Mouse (Mus musculus) kidney, postnatal 0 days (tissue): Measurements from ENCODE around the gene Sval2. TPM values are rescaled to one million over a fixed set of nuclear protein-coding genes. Genes with fewer than 3 reads are reported as not detected.

Source experiments
- ATAC-seq: fragments of 200-750 bp; cut with Nextera tagmentation; replicated peaks from 2 replicates; pipeline ENCODE4 v1.8.0; 2017; ENCODE audit warnings: low read depth, moderate number of reproducible peaks, moderate TSS enrichment, moderate library complexity; ENCODE audit not compliant: low FRiP score
- DNase-seq: peaks from one replicate; pipeline ENCODE4 v3.0.0-alpha.2; 2016; ENCODE audit warnings: low spot score
- H3K27ac ChIP-seq: fragments of 300-500 bp; sonication (generic); 2 replicates; pipeline ENCODE4 v1.5.1; 2014; ENCODE audit warnings: mild to moderate bottlenecking
- H3K27me3 ChIP-seq: fragments of 300-500 bp; sonication (generic); 2 replicates; pipeline ENCODE4 v1.6.1; 2014; ENCODE audit warnings: low read length, mixed read lengths; ENCODE audit not compliant: insufficient read depth
- H3K36me3 ChIP-seq: fragments of 300-500 bp; sonication (generic); 2 replicates; pipeline ENCODE4 v1.6.1; 2014; ENCODE audit warnings: low read length, mixed read lengths; ENCODE audit not compliant: insufficient read depth
- H3K4me1 ChIP-seq: fragments of 300-500 bp; sonication (generic); replicated peaks from 2 replicates; pipeline ENCODE4 v1.6.1; 2014; ENCODE audit warnings: antibody characterized with exemption, low read length, mixed read lengths; ENCODE audit not compliant: insufficient read depth
- H3K4me2 ChIP-seq: fragments of 300-500 bp; sonication (generic); 2 replicates; pipeline ENCODE4 v1.6.1; 2014; ENCODE audit warnings: mild to moderate bottlenecking, low read length, moderate library complexity, mixed read lengths
- H3K4me3 ChIP-seq: fragments of 300-500 bp; sonication (generic); replicated peaks from 2 replicates; pipeline ENCODE4 v1.5.1; 2014; ENCODE audit warnings: low read depth, low read length
- H3K9ac ChIP-seq: fragments of 300-500 bp; sonication (generic); 2 replicates; pipeline ENCODE4 v1.6.1; 2014; ENCODE audit warnings: low read depth, low read length
- H3K9me3 ChIP-seq: fragments of 300-500 bp; sonication (generic); replicated peaks from 2 replicates; pipeline ENCODE4 v1.6.1; 2016; ENCODE audit warnings: low read length, inconsistent platforms, mixed read lengths
- CTCF ChIP-seq: IDR thresholded peaks from 2 replicates; pipeline ENCODE4 v1.5.1; 2016; ENCODE audit warnings: antibody characterized with exemption, low read depth, mild to moderate bottlenecking, moderate library complexity
- whole genome bisulfite sequencing: fragments of 180-500 bp; shearing (Covaris S2); extraction: QIAGEN DNeasy Blood & Tissue Kit; methylation state at CpG from one replicate; pipeline ENCODE4 v1.1.7; 2014; 5-methylcytosine and 5-hydroxymethylcytosine counted together
- polyA plus RNA-seq: library from polyadenylated mRNA; unstranded; fragments of >200 nt; fragmentation: Nextera tagmentation; extraction: Ambion mirVana; gene quantifications from 2 replicates; pipeline ENCODE4 v1.2.1, GENCODE M21; 2015

The Sval2 gene
- not detected in 2 replicates for polyA plus RNA-seq

GRCm38 (mm10) chr6:41852689-41853088 lies at the start of gene Sval2:
Sval2 (plus strand) TSS chr6:41852989.
- WGBS, result 90% methylated on average over 3 of the region's 3 CpGs
- H3K4me3 ChIP-seq, result no peak within 1 kb of the TSS
- H3K36me3 ChIP-seq, result no peaks in the 10 kb centered on the region
- no peaks in the 10 kb centered on the region for H3K9me3 ChIP-seq
- no peaks in the 10 kb centered on the region for H3K4me1 ChIP-seq
- no peak within 1 kb of the TSS for H3K4me2 ChIP-seq
- no peak within 1 kb of the TSS for H3K9ac ChIP-seq
- TF ChIP-seq CTCF, result no peak
- H3K27ac ChIP-seq, result no peak within 1 kb of the TSS
- ATAC-seq, result no peak
- DNase-seq, result no peak
- no peaks in the 10 kb centered on the region for H3K27me3 ChIP-seq

DNA sequence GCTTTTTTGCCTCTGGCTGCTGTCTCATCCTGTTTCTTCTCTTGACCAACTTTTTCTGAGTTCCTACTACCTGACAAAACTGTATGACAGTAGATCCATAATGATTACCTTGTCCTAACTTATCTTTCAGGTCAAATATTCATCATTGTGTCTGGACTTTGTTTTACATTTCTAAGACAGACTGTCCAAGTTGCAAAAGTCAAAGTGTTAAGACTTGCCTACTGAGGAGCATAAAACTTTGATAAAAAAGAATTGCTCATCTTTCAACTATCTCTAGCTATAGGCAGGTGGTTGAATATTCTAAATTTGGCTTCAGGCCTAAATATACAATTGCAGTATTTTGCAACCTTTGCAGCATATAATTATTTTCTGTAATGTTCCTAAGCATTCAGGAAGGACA lies 28.7 kb upstream of the Sval2 start:
- no peaks in the 10 kb centered on the region for H3K4me1 ChIP-seq
- H3K9ac ChIP-seq, result no peak overlapping the region
- H3K27ac ChIP-seq, result no peak overlapping the region
- no peak overlapping the region for H3K4me2 ChIP-seq
- no peaks in the 10 kb centered on the region for H3K9me3 ChIP-seq
- H3K27me3 ChIP-seq, result no peaks in the 10 kb centered on the region
- no peak overlapping the region for H3K4me3 ChIP-seq
- no peak for TF ChIP-seq CTCF
- H3K36me3 ChIP-seq, result no peaks in the 10 kb centered on the region
- no peak for ATAC-seq
- no peak for DNase-seq

- TF ChIP-seq CTCF, result no peak
- Histone ChIP-seq H3K27ac (no peak overlapping the region), H3K9ac (no peak overlapping the region), H3K4me1 (no peaks in the 10 kb centered on the region), H3K27me3 (no peaks in the 10 kb centered on the region), H3K9me3 (no peaks in the 10 kb centered on the region), H3K4me2 (no peak overlapping the region), H3K4me3 (no peak overlapping the region), H3K36me3 (no peaks in the 10 kb centered on the region)
- DNase-seq (no peak), ATAC-seq (no peak)
- 87% methylated on average over 2 of the region's 2 CpGs for WGBS
Observed at GRCm38 (mm10) chr6:41829516-41829915, 23.3 kb upstream of the Sval2 start.

- Histone ChIP-seq H3K9ac (no peak within 1 kb of the TSS), H3K27me3 (no peaks in the 10 kb centered on the region), H3K4me3 (no peak within 1 kb of the TSS), H3K36me3 (no peaks in the 10 kb centered on the region), H3K27ac (no peak within 1 kb of the TSS), H3K9me3 (no peaks in the 10 kb centered on the region), H3K4me2 (no peak within 1 kb of the TSS), H3K4me1 (no peaks in the 10 kb centered on the region)
- no peak for TF ChIP-seq CTCF
- ATAC-seq, result no peak
- WGBS, result 87% methylated on average over 2 of the region's 2 CpGs
- no peak for DNase-seq
Observed at GRCm38 (mm10) chr6:41847235-41847634, 5.6 kb upstream of the Sval2 start, which contains the start of gene Pip. Pip (plus strand) TSS chr6:41847535.

GRCm38 (mm10) chr6:41864038-41864437 lies 11.2 kb downstream of the Sval2 start:
- no peak for TF ChIP-seq CTCF
- Histone ChIP-seq H3K4me3 (no peak overlapping the region), H3K27me3 (no peaks in the 10 kb centered on the region), H3K9ac (no peak overlapping the region), H3K4me1 (no peaks in the 10 kb centered on the region), H3K9me3 (no peaks in the 10 kb centered on the region), H3K36me3 (no peaks in the 10 kb centered on the region), H3K27ac (no peak overlapping the region), H3K4me2 (no peak overlapping the region)
- ATAC-seq (no peak), DNase-seq (no peak)
- WGBS, result 83% methylated on average over 2 of the region's 2 CpGs

DNA sequence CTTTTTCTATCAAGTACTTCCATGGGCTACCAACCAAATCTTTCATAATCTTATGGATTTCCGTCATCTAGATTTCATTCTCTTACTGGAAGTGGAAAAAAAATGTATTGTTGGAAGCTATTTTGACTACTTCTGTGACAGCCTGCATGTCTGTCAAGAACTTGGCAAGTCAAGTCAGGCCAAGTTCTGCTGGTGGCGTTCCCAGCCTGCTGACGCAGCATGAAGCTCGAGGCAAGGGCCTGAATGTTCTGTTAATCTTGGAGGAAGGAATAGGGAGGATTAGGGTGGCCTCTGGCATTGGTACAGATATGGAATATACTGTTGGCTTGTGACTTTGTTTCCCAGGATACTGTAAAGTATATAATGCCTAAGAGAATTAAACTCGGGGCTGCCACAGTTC lies 58.8 kb downstream of the Sval2 start:
- Histone ChIP-seq H3K4me1 (no peaks in the 10 kb centered on the region), H3K9ac (no peak overlapping the region), H3K36me3 (no peaks in the 10 kb centered on the region), H3K27ac (no peak overlapping the region), H3K27me3 (no peaks in the 10 kb centered on the region), H3K9me3 (no peaks in the 10 kb centered on the region), H3K4me3 (no peak overlapping the region), H3K4me2 (no peak overlapping the region)
- DNase-seq, result no peak
- no peak for TF ChIP-seq CTCF
- ATAC-seq, result no peak
- WGBS, result 84% methylated on average over 5 of the region's 5 CpGs

Other genes with a start within 250 kb of the Sval2 start
- gene Ephb6, start 247.5 kb upstream of the Sval2 start, polyA plus RNA-seq, result 11.8 and 11.9 TPM in 2 replicates
- gene Trpv6, start 216.6 kb upstream of the Sval2 start, polyA plus RNA-seq, result 5.7 and 5.8 TPM in 2 replicates
- 9.4 and 10.7 TPM in 2 replicates for gene Trpv5, start 172.2 kb upstream of the Sval2 start, polyA plus RNA-seq
- gene Llcfc1, start 168.6 kb upstream of the Sval2 start, polyA plus RNA-seq, result 0.49 and 0.57 TPM in 2 replicates
- gene Kel, start 148.7 kb upstream of the Sval2 start, polyA plus RNA-seq, result 3.0 and 4.0 TPM in 2 replicates
- gene Olfr459, start 77.8 kb upstream of the Sval2 start, polyA plus RNA-seq, result not detected in 2 replicates
- not detected in 2 replicates for gene Pip, start 5.5 kb upstream of the Sval2 start, polyA plus RNA-seq
- gene Sval1, start 98.6 kb downstream of the Sval2 start, polyA plus RNA-seq, result not detected in 2 replicates
- gene Sval3, start 115.2 kb downstream of the Sval2 start, polyA plus RNA-seq, result not detected in 2 replicates
- not detected in 2 replicates for gene Sva, start 185.4 kb downstream of the Sval2 start, polyA plus RNA-seq